In the genomic region with DNA sequence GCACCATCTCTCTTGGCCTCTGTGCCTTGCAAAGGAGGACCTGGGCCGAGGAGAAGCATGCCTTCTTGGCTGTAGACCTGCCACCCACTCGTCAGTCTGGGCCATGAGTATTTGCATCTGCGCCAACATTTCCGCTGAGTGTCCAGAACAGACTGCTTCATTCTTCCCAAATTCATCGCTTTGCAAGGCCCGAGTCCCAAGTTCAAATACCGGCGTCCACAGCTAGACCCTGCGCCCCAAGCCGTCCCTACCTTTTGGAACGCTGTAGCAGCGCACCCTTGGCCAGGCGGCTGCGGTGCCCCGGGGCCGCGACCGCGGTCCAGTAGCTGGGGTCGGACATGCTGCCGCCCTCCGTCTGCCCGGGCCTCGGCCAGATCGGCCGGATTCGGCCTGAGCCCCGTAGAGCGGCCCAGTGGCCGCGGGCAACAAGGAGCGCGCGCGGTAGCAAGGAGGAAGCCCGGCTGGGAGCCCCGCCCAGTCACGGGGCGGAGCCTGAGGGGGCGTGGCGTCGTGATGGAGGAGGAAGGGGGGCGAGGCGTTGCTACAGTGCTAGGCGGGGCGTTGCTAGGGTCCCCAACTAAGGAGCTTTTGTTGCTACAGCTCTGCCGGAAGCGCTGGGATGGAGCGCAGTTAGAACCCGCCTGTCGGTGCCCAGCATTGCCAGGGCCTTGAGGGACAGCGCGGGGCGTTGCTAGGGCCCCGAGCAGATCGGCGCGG, we compare ENCODE assay signal across 8 mouse cellular contexts. TPM values are rescaled to one million over a fixed set of nuclear protein-coding genes. Genes with fewer than 3 reads are reported as not detected.
A peak's percentile ranks its signal among the peaks of the same experiment; 100 is the strongest.
DNase-seq lines count a peak whose midpoint lies in the region; ATAC-seq lines count a peak whose summit lies in the region.

No protein-coding gene starts in this region.

- H3K4me3 ChIP-seq in forebrain, embryonic 10.5 days: peak overlapping the region; percentile 66
- H3K4me3 ChIP-seq in heart, embryonic 16.5 days (ENCODE audit: low read length): peak overlapping the region; percentile 72
- peak overlapping the region; percentile 72 for H3K4me3 ChIP-seq in liver, embryonic 15.5 days (replicated peaks)
- H3K4me3 ChIP-seq in neural tube, embryonic 12.5 days: peak overlapping the region; percentile 61

- peak overlapping the region; percentile 88 for H3K9ac ChIP-seq in heart, embryonic 16.5 days (ENCODE audit: low read length)
- H3K9ac ChIP-seq in liver, embryonic 15.5 days: peak overlapping the region; percentile 89
- H3K9ac ChIP-seq in neural tube, embryonic 12.5 days: peak overlapping the region; percentile 77

- peak; percentile 80 for ATAC-seq in CD4-positive, CD25-positive, alpha-beta regulatory T cell, adult 4 months
- peak; percentile 81 for ATAC-seq in heart, embryonic 16.5 days (replicated peaks; ENCODE audit: extremely low read depth, insufficient read depth, low FRiP score)
- peak; percentile 39 for ATAC-seq in liver, embryonic 15.5 days (ENCODE audit: insufficient read depth)
- ATAC-seq in neural tube, embryonic 12.5 days (ENCODE audit: low FRiP score, low read depth): peak; percentile 83

- no peaks in the 10 kb centered on the region for H3K9me3 ChIP-seq in forebrain, embryonic 10.5 days
- H3K9me3 ChIP-seq in heart, embryonic 16.5 days (replicated peaks; ENCODE audit: control insufficient read depth, low read length): no peaks in the 10 kb centered on the region
- H3K9me3 ChIP-seq in liver, embryonic 15.5 days (replicated peaks): peaks cover 3% of the 10 kb centered on the region; the same call in 1 of the 2 replicates
- no peaks in the 10 kb centered on the region for H3K9me3 ChIP-seq in neural tube, embryonic 12.5 days

- H3K4me1 ChIP-seq in forebrain, embryonic 10.5 days: peaks cover 91% of the 10 kb centered on the region
- peaks cover 26% of the 10 kb centered on the region for H3K4me1 ChIP-seq in heart, embryonic 16.5 days (ENCODE audit: control insufficient read depth, insufficient read depth, low read length)
- peaks cover 85% of the 10 kb centered on the region for H3K4me1 ChIP-seq in liver, embryonic 15.5 days (replicated peaks)
- peaks cover 30% of the 10 kb centered on the region for H3K4me1 ChIP-seq in neural tube, embryonic 12.5 days

- peak overlapping the region; percentile 92 for H3K27ac ChIP-seq in forebrain, embryonic 10.5 days
- peak overlapping the region; percentile 61 for H3K27ac ChIP-seq in heart, embryonic 16.5 days (ENCODE audit: low read length)
- H3K27ac ChIP-seq in liver, embryonic 15.5 days (replicated peaks): peak overlapping the region; percentile 80
- H3K27ac ChIP-seq in neural tube, embryonic 12.5 days: peak overlapping the region; percentile 65

- peak; percentile 71 for DNase-seq in c-Kit-negative CD71-positive TER-119-positive erythroid progenitor cells, embryonic 14.5 days (ENCODE audit: low read depth, low spot score)
- peak; percentile 97 for DNase-seq in forebrain, embryonic 10.5 days (ENCODE audit: extremely low spot score, low spot score)
- DNase-seq in kidney, postnatal 36 days: peak; percentile 98 to 99
- DNase-seq in telencephalon, adult 2 months (ENCODE audit: low read depth, low spot score): peak; percentile 94

- peaks cover 74% of the 10 kb centered on the region for H3K27me3 ChIP-seq in forebrain, embryonic 10.5 days (ENCODE audit: poor library complexity, severe bottlenecking)
- H3K27me3 ChIP-seq in heart, embryonic 16.5 days (ENCODE audit: control insufficient read depth, insufficient read depth, low read length): no peaks in the 10 kb centered on the region; the same call in 1 of the 2 replicates
- H3K27me3 ChIP-seq in liver, embryonic 15.5 days: peaks cover 36% of the 10 kb centered on the region
- H3K27me3 ChIP-seq in neural tube, embryonic 12.5 days (replicated peaks): peaks cover 9% of the 10 kb centered on the region; the same call in 1 of the 2 replicates

- H3K4me2 ChIP-seq in heart, embryonic 16.5 days (ENCODE audit: low read depth, low read length): peak overlapping the region; percentile 93
- peak overlapping the region; percentile 93 for H3K4me2 ChIP-seq in liver, embryonic 15.5 days
- H3K4me2 ChIP-seq in neural tube, embryonic 12.5 days (replicated peaks): peak overlapping the region; percentile 78

- H3K36me3 ChIP-seq in forebrain, embryonic 10.5 days (replicated peaks): peaks cover 28% of the 10 kb centered on the region
- 0 out of 2 replicates have a peak, but pooled peaks cover 2% of the 10 kb centered on the region for H3K36me3 ChIP-seq in heart, embryonic 16.5 days (ENCODE audit: control insufficient read depth, insufficient read depth)
- peaks cover 28% of the 10 kb centered on the region for H3K36me3 ChIP-seq in liver, embryonic 15.5 days (replicated peaks)
- peaks cover 20% of the 10 kb centered on the region for H3K36me3 ChIP-seq in neural tube, embryonic 12.5 days

- 5% methylated on average over 58 of the region's 58 CpGs for WGBS in forebrain, embryonic 10.5 days
- 4% methylated on average over 58 of the region's 58 CpGs for WGBS in heart, embryonic 16.5 days
- under 1% methylated on average over 58 of the region's 58 CpGs for WGBS in liver, embryonic 15.5 days (ENCODE audit: insufficient replicate concordance)
- 7% methylated on average over 58 of the region's 58 CpGs for WGBS in neural tube, embryonic 12.5 days

RNA-seq across cellular contexts. Expression of gene Mast3, which starts 12.7 kb away (rescaled TPM):
- polyA plus RNA-seq in CD4-positive, CD25-positive, alpha-beta regulatory T cell, adult 4 months (2017; shearing (Covaris generic)): 10 to 100 TPM; 15.1 to 17.5 TPM
- polyA plus RNA-seq in forebrain, embryonic 10.5 days (2016; fragmentation: Nextera tagmentation; extraction: Ambion mirVana): 12.0 and 14.9 TPM in 2 replicates
- 7.3 and 9.3 TPM in 2 replicates for polyA plus RNA-seq in heart, embryonic 16.5 days (2015; fragmentation: Nextera tagmentation; extraction: Ambion mirVana)
- 6.7 and 8.2 TPM in 2 replicates for polyA plus RNA-seq in liver, embryonic 15.5 days (2015; fragmentation: Nextera tagmentation; extraction: Ambion mirVana)
- polyA plus RNA-seq in neural tube, embryonic 12.5 days (2016; fragmentation: Nextera tagmentation; extraction: Ambion mirVana): 15.9 and 17.4 TPM in 2 replicates

RNA-seq across cellular contexts. Expression of gene Pik3r2, which starts 15.6 kb away (rescaled TPM):
- polyA plus RNA-seq in CD4-positive, CD25-positive, alpha-beta regulatory T cell, adult 4 months (2017; shearing (Covaris generic)): 1 to 10 TPM; 4.3 to 4.5 TPM
- 67.1 and 69.2 TPM in 2 replicates for polyA plus RNA-seq in forebrain, embryonic 10.5 days (2016; fragmentation: Nextera tagmentation; extraction: Ambion mirVana)
- 42.1 and 43.3 TPM in 2 replicates for polyA plus RNA-seq in heart, embryonic 16.5 days (2015; fragmentation: Nextera tagmentation; extraction: Ambion mirVana)
- polyA plus RNA-seq in liver, embryonic 15.5 days (2015; fragmentation: Nextera tagmentation; extraction: Ambion mirVana): 14.7 and 16.5 TPM in 2 replicates
- 84.0 and 84.6 TPM in 2 replicates for polyA plus RNA-seq in neural tube, embryonic 12.5 days (2016; fragmentation: Nextera tagmentation; extraction: Ambion mirVana)

RNA-seq across cellular contexts. Expression of gene Il12rb1, which starts 16.1 kb away (rescaled TPM):
- polyA plus RNA-seq in CD4-positive, CD25-positive, alpha-beta regulatory T cell, adult 4 months (2017; shearing (Covaris generic)): 10 to 100 TPM; 13.7 to 24.7 TPM
- 0.12 TPM in 1 of 2 replicates, not detected in the other for polyA plus RNA-seq in forebrain, embryonic 10.5 days (2016; fragmentation: Nextera tagmentation; extraction: Ambion mirVana)
- polyA plus RNA-seq in heart, embryonic 16.5 days (2015; fragmentation: Nextera tagmentation; extraction: Ambion mirVana): 0.77 and 1.6 TPM in 2 replicates
- 0.22 TPM in 2 replicates for polyA plus RNA-seq in liver, embryonic 15.5 days (2015; fragmentation: Nextera tagmentation; extraction: Ambion mirVana)
- not detected in 2 replicates for polyA plus RNA-seq in neural tube, embryonic 12.5 days (2016; fragmentation: Nextera tagmentation; extraction: Ambion mirVana)

RNA-seq across cellular contexts. Expression of gene Mpv17l2, which starts 31.4 kb away (rescaled TPM):
- polyA plus RNA-seq in CD4-positive, CD25-positive, alpha-beta regulatory T cell, adult 4 months (2017; shearing (Covaris generic)): 10 to 100 TPM; 30.2 to 39.2 TPM
- polyA plus RNA-seq in forebrain, embryonic 10.5 days (2016; fragmentation: Nextera tagmentation; extraction: Ambion mirVana): 30.8 and 34.3 TPM in 2 replicates
- polyA plus RNA-seq in heart, embryonic 16.5 days (2015; fragmentation: Nextera tagmentation; extraction: Ambion mirVana): 44.0 and 50.5 TPM in 2 replicates
- polyA plus RNA-seq in liver, embryonic 15.5 days (2015; fragmentation: Nextera tagmentation; extraction: Ambion mirVana): 34.7 and 37.8 TPM in 2 replicates
- 45.0 and 51.2 TPM in 2 replicates for polyA plus RNA-seq in neural tube, embryonic 12.5 days (2016; fragmentation: Nextera tagmentation; extraction: Ambion mirVana)

RNA-seq across cellular contexts. Expression of gene Rab3a, which starts 37.7 kb away (rescaled TPM):
- polyA plus RNA-seq in CD4-positive, CD25-positive, alpha-beta regulatory T cell, adult 4 months (2017; shearing (Covaris generic)): 1 to 10 TPM; 7.5 to 9.6 TPM
- 10.5 and 12.2 TPM in 2 replicates for polyA plus RNA-seq in forebrain, embryonic 10.5 days (2016; fragmentation: Nextera tagmentation; extraction: Ambion mirVana)
- 29.1 and 30.0 TPM in 2 replicates for polyA plus RNA-seq in heart, embryonic 16.5 days (2015; fragmentation: Nextera tagmentation; extraction: Ambion mirVana)
- 2.7 and 3.5 TPM in 2 replicates for polyA plus RNA-seq in liver, embryonic 15.5 days (2015; fragmentation: Nextera tagmentation; extraction: Ambion mirVana)
- 184 and 199 TPM in 2 replicates for polyA plus RNA-seq in neural tube, embryonic 12.5 days (2016; fragmentation: Nextera tagmentation; extraction: Ambion mirVana)

Comparison
In these comparisons a context has a peak if more than half of its experiments do, and no peak if none do; other contexts are left out.
1. Peak in every context shown above with its lines: DNase-seq, ATAC-seq, H3K4me3 ChIP-seq and H3K27ac ChIP-seq.